Mouse (Mus musculus): Measurements from ENCODE around the gene Ghrhr.

The Ghrhr gene

GRCm38 (mm10) chr6:55435266-55436159, 59.4 kb downstream of the Ghrhr start:
- TF ChIP-seq GATA4 (IDR thresholded peaks at IDR 0.05; ENCODE audit: insufficient replicate concordance, low read length) = no peak

GRCm38 (mm10) chr6:55437919-55438318, 61.8 kb downstream of the Ghrhr start:
- no peak for TF ChIP-seq GATA4 (IDR thresholded peaks at IDR 0.05; ENCODE audit: insufficient replicate concordance, low read length)

Data from liver, adult (tissue).